8 mouse cellular contexts compared by ENCODE assay signal in genomic region chrX:68677508-68677907, GRCm38 (mm10). TPM values are rescaled to one million over a fixed set of nuclear protein-coding genes. Genes with fewer than 3 reads are reported as not detected.
DNase-seq lines count a peak whose midpoint lies in the region; ATAC-seq lines count a peak whose summit lies in the region.

No protein-coding gene starts in this region.

- H3K4me3 ChIP-seq in forebrain, embryonic 12.5 days (replicated peaks) = no peak overlapping the region; the same call in 1 of the 2 replicates
- no peak overlapping the region for H3K4me3 ChIP-seq in forebrain, embryonic 11.5 days (ENCODE audit: low read depth, low read length)
- H3K4me3 ChIP-seq in midbrain, embryonic 10.5 days = no peak overlapping the region
- no peak overlapping the region for H3K4me3 ChIP-seq in midbrain, embryonic 16.5 days (ENCODE audit: low read depth, low read length)
- H3K4me3 ChIP-seq in neural tube, embryonic 12.5 days = no peak overlapping the region

- no peaks in the 10 kb centered on the region; the same call in 1 of the 2 replicates for H3K4me1 ChIP-seq in forebrain, embryonic 12.5 days
- H3K4me1 ChIP-seq in forebrain, embryonic 11.5 days (replicated peaks; ENCODE audit: control insufficient read depth, insufficient read depth, low read length) = no peaks in the 10 kb centered on the region
- peaks cover 6% of the 10 kb centered on the region; the same call in 1 of the 2 replicates for H3K4me1 ChIP-seq in midbrain, embryonic 10.5 days
- H3K4me1 ChIP-seq in midbrain, embryonic 16.5 days (ENCODE audit: control insufficient read depth, insufficient read depth, low read length) = no peaks in the 10 kb centered on the region
- H3K4me1 ChIP-seq in neural tube, embryonic 12.5 days = no peaks in the 10 kb centered on the region

- H3K4me2 ChIP-seq in forebrain, embryonic 12.5 days = peak overlapping the region; percentile 47; the same call in 1 of the 2 replicates
- H3K4me2 ChIP-seq in forebrain, embryonic 11.5 days (ENCODE audit: low read depth, low read length, severe bottlenecking) = no peak overlapping the region
- H3K4me2 ChIP-seq in midbrain, embryonic 16.5 days (ENCODE audit: low read length) = no peak overlapping the region
- 0 out of 2 replicates have a peak overlapping the region, but pooled peaks have one; percentile 53 for H3K4me2 ChIP-seq in neural tube, embryonic 12.5 days (replicated peaks)

- 44% methylated on average over 1 of the region's 1 CpGs for WGBS in forebrain, embryonic 12.5 days
- WGBS in forebrain, embryonic 11.5 days = 60% methylated on average over 1 of the region's 1 CpGs
- WGBS in midbrain, embryonic 10.5 days = 48% methylated on average over 1 of the region's 1 CpGs
- 22% methylated on average over 1 of the region's 1 CpGs for WGBS in midbrain, embryonic 16.5 days
- WGBS in neural tube, embryonic 12.5 days = 38% methylated on average over 1 of the region's 1 CpGs

- H3K9ac ChIP-seq in forebrain, embryonic 12.5 days = no peak overlapping the region
- H3K9ac ChIP-seq in forebrain, embryonic 11.5 days (ENCODE audit: low read length) = no peak overlapping the region; the same call in 1 of the 2 replicates
- H3K9ac ChIP-seq in midbrain, embryonic 16.5 days (ENCODE audit: low read depth, low read length) = no peak overlapping the region
- no peak overlapping the region for H3K9ac ChIP-seq in neural tube, embryonic 12.5 days

- H3K9me3 ChIP-seq in forebrain, embryonic 12.5 days = no peaks in the 10 kb centered on the region
- no peaks in the 10 kb centered on the region for H3K9me3 ChIP-seq in forebrain, embryonic 11.5 days (ENCODE audit: control insufficient read depth, low read length)
- H3K9me3 ChIP-seq in midbrain, embryonic 10.5 days (replicated peaks) = peaks cover 9% of the 10 kb centered on the region; the same call in 1 of the 2 replicates
- H3K9me3 ChIP-seq in midbrain, embryonic 16.5 days (replicated peaks; ENCODE audit: control insufficient read depth, low read length, poor library complexity, severe bottlenecking) = no peaks in the 10 kb centered on the region
- H3K9me3 ChIP-seq in neural tube, embryonic 12.5 days = no peaks in the 10 kb centered on the region

- no peaks in the 10 kb centered on the region for H3K36me3 ChIP-seq in forebrain, embryonic 12.5 days (replicated peaks)
- no peaks in the 10 kb centered on the region for H3K36me3 ChIP-seq in forebrain, embryonic 11.5 days (ENCODE audit: control insufficient read depth, insufficient read depth, low read length)
- H3K36me3 ChIP-seq in midbrain, embryonic 10.5 days = no peaks in the 10 kb centered on the region
- H3K36me3 ChIP-seq in midbrain, embryonic 16.5 days (ENCODE audit: control insufficient read depth, insufficient read depth, low read length) = no peaks in the 10 kb centered on the region
- H3K36me3 ChIP-seq in neural tube, embryonic 12.5 days = no peaks in the 10 kb centered on the region

- no peaks in the 10 kb centered on the region for H3K27me3 ChIP-seq in forebrain, embryonic 12.5 days
- no peaks in the 10 kb centered on the region for H3K27me3 ChIP-seq in forebrain, embryonic 11.5 days (ENCODE audit: control insufficient read depth, insufficient read depth, low read length)
- no peaks in the 10 kb centered on the region for H3K27me3 ChIP-seq in midbrain, embryonic 10.5 days (ENCODE audit: low read depth, poor library complexity, severe bottlenecking)
- no peaks in the 10 kb centered on the region for H3K27me3 ChIP-seq in midbrain, embryonic 16.5 days (ENCODE audit: control insufficient read depth, insufficient read depth, low read depth, low read length)
- H3K27me3 ChIP-seq in neural tube, embryonic 12.5 days (replicated peaks) = no peaks in the 10 kb centered on the region

- ATAC-seq in forebrain, embryonic 12.5 days (ENCODE audit: low FRiP score) = no peak
- no peak for ATAC-seq in forebrain, embryonic 11.5 days (replicated peaks; ENCODE audit: low FRiP score)
- ATAC-seq in midbrain, embryonic 16.5 days = no peak
- ATAC-seq in erythroid progenitor cell, adult 5-6 weeks (replicated peaks; ENCODE audit: low FRiP score, poor library complexity, severe bottlenecking) = peak; percentile 35; the same call in 1 of the 2 replicates
- 0 out of 2 replicates have a peak, but pooled peaks have one; percentile 3 for ATAC-seq in neural tube, embryonic 12.5 days (ENCODE audit: low FRiP score, low read depth)
- ATAC-seq in megakaryocyte progenitor cell, adult 5-6 weeks (replicated peaks; ENCODE audit: poor library complexity) = no peak

- H3K27ac ChIP-seq in forebrain, embryonic 12.5 days = no peak overlapping the region
- no peak overlapping the region for H3K27ac ChIP-seq in forebrain, embryonic 11.5 days (ENCODE audit: low read depth, low read length)
- 0 out of 2 replicates have a peak overlapping the region, but pooled peaks have one; percentile 94 for H3K27ac ChIP-seq in midbrain, embryonic 10.5 days (replicated peaks)
- H3K27ac ChIP-seq in midbrain, embryonic 16.5 days (ENCODE audit: low read length) = no peak overlapping the region
- H3K27ac ChIP-seq in neural tube, embryonic 12.5 days = no peak overlapping the region

- DNase-seq in forebrain, embryonic 11.5 days (ENCODE audit: low spot score) = no peak
- no peak for DNase-seq in midbrain, embryonic 10.5 days (ENCODE audit: low spot score)
- no peak for DNase-seq in right cerebral cortex, postnatal 4 days

RNA-seq across cellular contexts. Expression of gene Fmr1, which starts 0.8 kb away (rescaled TPM):
- 75.5 and 75.9 TPM in 2 replicates for polyA plus RNA-seq in forebrain, embryonic 12.5 days (2016; fragmentation: Nextera tagmentation; extraction: Ambion mirVana)
- polyA plus RNA-seq in forebrain, embryonic 11.5 days (2014; fragmentation: Nextera tagmentation; extraction: Ambion mirVana) = 66.5 and 81.1 TPM in 2 replicates
- 55.4 and 58.0 TPM in 2 replicates for polyA plus RNA-seq in midbrain, embryonic 10.5 days (2016; fragmentation: Nextera tagmentation; extraction: Ambion mirVana)
- 48.7 and 55.6 TPM in 2 replicates for polyA plus RNA-seq in midbrain, embryonic 16.5 days (2015; fragmentation: Nextera tagmentation; extraction: Ambion mirVana)
- 86.9 and 115 TPM in 2 replicates for total RNA-seq in erythroid progenitor cell, adult 5-6 weeks (2015; ENCODE audit: low replicate concordance)
- 107 and 147 TPM in 2 replicates for total RNA-seq in erythroid progenitor cell, adult 5-6 weeks (2017; ENCODE audit: low replicate concordance)
- 67.8 and 70.6 TPM in 2 replicates for polyA plus RNA-seq in neural tube, embryonic 12.5 days (2016; fragmentation: Nextera tagmentation; extraction: Ambion mirVana)
- total RNA-seq in megakaryocyte progenitor cell, adult 5-6 weeks (2015) = 79.4 and 84.1 TPM in 2 replicates
- 67.6 and 86.3 TPM in 2 replicates for total RNA-seq in megakaryocyte progenitor cell, adult 5-6 weeks (2017)

Comparison
In these comparisons a context has a peak if more than half of its experiments do, and no peak if none do; other contexts are left out.
1. H3K4me2 ChIP-seq: peak in forebrain, embryonic 12.5 days (single experiment) and neural tube, embryonic 12.5 days (single experiment); none in forebrain, embryonic 11.5 days (single experiment) and midbrain, embryonic 16.5 days (single experiment).
2. ATAC-seq: peak in erythroid progenitor cell, adult 5-6 weeks (single experiment) and neural tube, embryonic 12.5 days (single experiment); none in forebrain, embryonic 12.5 days (single experiment), forebrain, embryonic 11.5 days (single experiment), midbrain, embryonic 16.5 days (single experiment) and megakaryocyte progenitor cell, adult 5-6 weeks (single experiment).